Mouse (Mus musculus) testis, adult 2 months (tissue): ENCODE data around the gene Fam3c.

Experiments used
- CTCF ChIP-seq: fragments of 200-500 bp; IDR thresholded peaks from 2 replicates; pipeline ENCODE4 v1.5.1; 2012; ENCODE audit warnings: low read depth, mild to moderate bottlenecking, inconsistent platforms, low read length, moderate library complexity; ENCODE audit not compliant: control insufficient read depth, insufficient read depth, insufficient replicate concordance
- POLR2A ChIP-seq: fragments of 200-500 bp; IDR thresholded peaks from 2 replicates; pipeline ENCODE4 v1.6.1; 2012; ENCODE audit warnings: low read depth, mild to moderate bottlenecking, inconsistent platforms, low read length, moderate library complexity; ENCODE audit not compliant: control insufficient read depth

- TF ChIP-seq POLR2A (no peak), CTCF (no peak)
Measured at GRCm38 (mm10) chr6:22297028-22297427, 59.0 kb downstream of the Fam3c start.
